Mouse (Mus musculus) liver, postnatal 0 days (tissue): ENCODE data around the gene Mdga1.

Source experiments
- CTCF ChIP-seq: sonication (generic); IDR thresholded peaks from 2 replicates; pipeline ENCODE4 v1.5.1; 2016; ENCODE audit warnings: antibody characterized with exemption, low read depth
- EP300 ChIP-seq: IDR thresholded peaks from 2 replicates; pipeline ENCODE4 v1.6.1; 2016; ENCODE audit warnings: antibody characterized with exemption, low read depth, mild to moderate bottlenecking

DNA sequence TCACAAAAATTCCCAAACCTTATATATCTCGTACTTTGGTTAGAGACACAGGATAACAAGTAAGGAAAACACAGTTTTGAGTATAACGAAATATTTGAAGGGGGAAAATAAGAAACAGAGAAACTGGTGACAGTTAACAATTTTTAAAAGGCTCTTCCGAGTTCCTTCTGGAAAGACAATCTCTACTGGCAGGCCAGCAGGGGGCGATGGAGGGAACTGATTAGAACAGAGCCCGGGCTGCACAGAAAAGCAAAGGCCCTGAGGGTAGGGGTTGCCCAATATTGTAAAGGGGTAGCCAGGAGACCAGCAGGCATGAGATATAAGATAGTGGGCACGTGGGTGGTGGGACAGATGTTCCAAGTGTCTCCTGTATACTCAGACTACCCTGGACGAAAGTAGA, 173.8 kb downstream of the Mdga1 start:
- no peak for TF ChIP-seq EP300
- peak; percentile 80 for TF ChIP-seq CTCF
